Mouse (Mus musculus): Measurements from ENCODE around the gene Asah2. TPM values are rescaled to one million over a fixed set of nuclear protein-coding genes. Genes with fewer than 3 reads are reported as not detected.

Asah2 gene
- total RNA-seq, 2 experiments from 2014 or later, result 4.3 to 5.4 TPM

DNA sequence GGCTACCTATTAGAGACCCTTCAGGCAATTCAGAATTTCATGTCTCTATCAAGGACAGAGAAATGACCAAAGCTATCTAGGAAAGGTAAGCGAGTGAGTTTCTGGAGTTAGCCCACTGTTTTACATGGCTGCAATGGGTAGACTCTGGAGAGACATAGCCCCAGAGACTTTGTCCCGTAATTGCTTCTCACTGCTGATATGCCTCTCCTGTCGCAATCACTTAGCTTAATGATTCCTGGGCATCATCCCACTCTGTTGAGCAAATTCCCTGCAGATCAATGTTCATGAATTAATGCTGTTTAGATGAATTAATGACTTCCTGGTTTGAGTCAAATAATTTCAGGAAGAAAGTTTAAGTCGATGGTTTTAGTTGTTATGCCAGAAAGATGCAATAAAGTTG, 153.3 kb downstream of the Asah2 start:
- Histone ChIP-seq H3K27ac (no peak overlapping the region), H3K4me3 (no peak overlapping the region)
- no peak for TF ChIP-seq CTCF (IDR thresholded peaks at IDR 0.05)
- no peak for DNase-seq
- intact Hi-C loops (cut with DNase I), result no loop called here

GRCm38 (mm10) chr19:31954267-31954666, 153.7 kb downstream of the Asah2 start:
- no peak for TF ChIP-seq CTCF (IDR thresholded peaks at IDR 0.05)
- intact Hi-C loops (cut with DNase I), result no loop called here
- H3K27ac ChIP-seq, result no peak overlapping the region

GRCm38 (mm10) chr19:31953799-31954198, 154.2 kb downstream of the Asah2 start:
- no peak overlapping the region for H3K27ac ChIP-seq
- intact Hi-C loops (cut with DNase I), result no loop called here
- H3K4me3 ChIP-seq, result no peak overlapping the region
- TF ChIP-seq CTCF (IDR thresholded peaks at IDR 0.05), result no peak
- DNase-seq, result no peak

More at GRCm38 (mm10) chr19:31954267-31954666, 153.7 kb downstream of the Asah2 start:
- DNase-seq, result no peak
- no peak overlapping the region for H3K4me3 ChIP-seq

- Histone ChIP-seq H3K27ac (no peak overlapping the region), H3K4me3 (no peak overlapping the region)
- no peak for TF ChIP-seq CTCF (IDR thresholded peaks at IDR 0.05)
- DNase-seq, result no peak
- intact Hi-C loops (cut with DNase I), result no loop called here
These were observed 157.1 kb downstream of the Asah2 start for GRCm38 (mm10) chr19:31950793-31951489.

Other genes starting within 250 kb of the Asah2 start
- gene A1cf, start 239.4 kb downstream of the Asah2 start, total RNA-seq (2021), result not detected